Mouse (Mus musculus): ENCODE measurements around the gene Otof. TPM values are rescaled to one million over a fixed set of nuclear protein-coding genes. Genes with fewer than 3 reads are reported as not detected.

Otof gene
- polyA plus RNA-seq, 1 experiment from 2014 or later, result 0.17 TPM

DNA sequence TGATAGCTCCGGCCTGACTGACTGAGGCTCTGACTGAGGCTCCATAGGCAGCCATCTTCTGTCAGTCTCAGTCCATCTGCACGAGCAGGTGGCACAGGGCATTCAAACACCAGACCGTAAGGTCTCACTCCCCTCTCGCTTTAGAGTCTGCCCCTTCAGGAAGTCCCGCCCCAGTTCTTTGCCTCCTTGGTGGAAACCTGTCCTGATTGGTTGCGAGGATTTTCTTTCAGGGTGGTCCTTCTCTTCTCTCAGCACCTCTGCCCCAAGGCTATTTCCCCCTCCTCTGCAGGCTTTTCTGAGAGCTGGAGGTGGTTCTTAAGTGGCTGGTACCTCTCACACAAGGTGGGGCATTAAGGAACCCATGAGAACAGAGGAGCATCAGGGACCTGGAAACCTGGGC, 8.7 kb upstream of the Otof start:
- Histone ChIP-seq H3K27ac (no peak overlapping the region), H3K4me3 (no peak overlapping the region), H3K4me1 (replicated peaks) (peaks cover 35% of the 10 kb centered on the region), H3K27me3 (ENCODE audit: insufficient read depth, poor library complexity, severe bottlenecking) (peaks cover 17% of the 10 kb centered on the region), H3K36me3 (no peaks in the 10 kb centered on the region), H3K9me3 (no peaks in the 10 kb centered on the region)
- DNase-seq (ENCODE audit: low spot score), result no peak
- 53% methylated on average over 6 of the region's 6 CpGs for WGBS

DNA sequence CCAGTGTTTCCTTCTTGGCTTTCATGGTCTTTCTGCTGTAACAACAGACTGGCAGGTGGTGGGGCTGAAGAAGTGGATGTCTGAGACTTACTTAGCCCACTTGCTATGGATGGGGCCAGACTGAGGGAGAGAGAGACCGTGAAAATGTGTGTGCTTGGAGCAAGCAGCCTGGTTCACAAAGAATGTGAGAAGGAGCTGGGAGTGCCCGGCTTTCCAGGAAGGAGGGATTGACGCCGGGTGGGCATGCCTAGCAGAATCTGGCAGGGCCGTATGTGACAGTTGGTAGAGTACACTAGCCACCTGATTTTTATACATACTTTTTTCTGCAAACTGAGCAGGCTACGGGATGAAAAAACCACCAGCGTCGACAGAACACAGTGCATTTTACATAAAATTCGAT, 4.6 kb upstream of the Otof start:
- Histone ChIP-seq H3K27me3 (ENCODE audit: insufficient read depth, poor library complexity, severe bottlenecking) (peaks cover 48% of the 10 kb centered on the region), H3K4me1 (replicated peaks) (peaks cover 46% of the 10 kb centered on the region), H3K27ac (peak overlapping the region; percentile 66; the same call in 1 of the 2 replicates), H3K36me3 (no peaks in the 10 kb centered on the region), H3K4me3 (peak overlapping the region; percentile 47), H3K9me3 (no peaks in the 10 kb centered on the region)
- no peak for DNase-seq (ENCODE audit: low spot score)
- WGBS, result 35% methylated on average over 9 of the region's 9 CpGs

DNA sequence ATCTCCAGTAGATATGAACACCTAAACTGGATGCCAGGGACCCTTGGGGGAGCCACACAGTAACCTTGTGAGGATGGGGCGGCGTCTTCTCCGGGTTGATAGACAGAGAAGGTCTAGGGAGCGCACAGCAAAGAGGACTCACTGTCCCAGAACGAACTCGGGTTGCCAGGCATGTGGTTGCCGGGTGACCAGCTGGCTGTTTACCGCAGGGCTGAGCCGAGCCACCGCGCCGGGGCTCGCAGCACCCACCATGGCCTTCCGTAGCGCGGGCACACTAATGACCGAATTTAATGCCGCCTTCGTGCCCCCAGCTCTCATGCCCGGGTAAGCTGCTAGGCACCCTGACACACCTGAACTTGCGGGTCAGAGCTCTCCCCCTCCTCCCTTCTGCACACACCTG, 4.1 kb upstream of the Otof start, which contains the start of gene 1700001C02Rik:
Gene 1700001C02Rik (plus strand): TSS at position 187 of the 400 bp plus-strand sequence.
- WGBS, result 9% methylated on average over 21 of the region's 21 CpGs
- peak within 1 kb of the TSS; percentile 47 for H3K4me3 ChIP-seq
- H3K36me3 ChIP-seq, result no peaks in the 10 kb centered on the region
- H3K27me3 ChIP-seq (ENCODE audit: insufficient read depth, poor library complexity, severe bottlenecking), result peaks cover 48% of the 10 kb centered on the region
- no peaks in the 10 kb centered on the region for H3K9me3 ChIP-seq
- peak within 1 kb of the TSS; percentile 66; the same call in 1 of the 2 replicates for H3K27ac ChIP-seq
- peaks cover 46% of the 10 kb centered on the region for H3K4me1 ChIP-seq (replicated peaks)
- DNase-seq (ENCODE audit: low spot score), result peak; percentile 30

DNA sequence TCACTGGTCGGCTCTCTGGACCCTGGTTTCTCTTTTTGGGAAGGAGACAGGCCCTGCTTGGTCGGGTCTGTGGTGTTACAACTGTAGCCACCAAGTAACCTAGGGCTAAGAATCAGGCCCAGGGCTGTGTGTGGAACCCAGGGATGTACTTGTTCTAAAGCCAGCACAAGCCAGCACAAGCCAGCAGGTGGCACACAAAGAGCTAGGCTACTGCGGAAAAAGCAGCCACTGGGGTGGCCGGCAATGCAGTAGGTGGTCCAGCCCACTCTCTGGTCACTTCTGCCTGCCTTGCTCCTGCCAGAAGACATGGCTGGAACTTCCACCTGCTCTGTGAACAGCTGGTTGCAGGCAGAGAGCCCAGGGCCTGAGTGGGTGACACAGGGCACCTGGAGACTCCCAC, 1.6 kb downstream of the Otof start:
- Histone ChIP-seq H3K27me3 (ENCODE audit: insufficient read depth, poor library complexity, severe bottlenecking) (peaks cover 34% of the 10 kb centered on the region), H3K9me3 (no peaks in the 10 kb centered on the region), H3K4me1 (replicated peaks) (peaks cover 36% of the 10 kb centered on the region), H3K27ac (no peak overlapping the region; the same call in 1 of the 2 replicates), H3K36me3 (no peaks in the 10 kb centered on the region), H3K4me3 (no peak overlapping the region)
- 43% methylated on average over 4 of the region's 4 CpGs for WGBS
- DNase-seq (ENCODE audit: low spot score), result peak; percentile 27

DNA sequence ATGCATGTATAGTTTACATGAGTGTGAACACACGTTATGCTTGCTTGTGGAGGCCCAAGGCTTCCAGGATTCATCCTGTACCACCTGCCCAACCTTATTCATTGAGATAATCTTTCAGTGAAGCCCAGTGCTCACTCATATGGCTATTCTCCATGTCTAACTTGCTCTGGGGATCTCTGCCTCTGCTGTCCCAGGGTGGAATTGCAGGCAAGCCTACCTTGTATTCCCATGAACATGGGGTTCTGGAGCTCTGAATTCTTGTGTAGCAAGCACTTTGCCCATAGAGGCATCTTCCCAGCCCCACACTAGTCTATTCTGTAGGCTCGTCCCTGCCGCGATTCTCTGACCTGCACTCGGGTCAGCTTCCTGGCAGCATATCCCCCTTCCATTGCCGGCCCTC, 5.7 kb downstream of the Otof start:
- 63% methylated on average over 6 of the region's 6 CpGs for WGBS
- Histone ChIP-seq H3K9me3 (no peaks in the 10 kb centered on the region), H3K27me3 (ENCODE audit: insufficient read depth, poor library complexity, severe bottlenecking) (peaks cover 6% of the 10 kb centered on the region), H3K27ac (no peak overlapping the region), H3K4me3 (no peak overlapping the region), H3K36me3 (no peaks in the 10 kb centered on the region), H3K4me1 (replicated peaks) (peaks cover 25% of the 10 kb centered on the region)
- no peak for DNase-seq (ENCODE audit: low spot score)

DNA sequence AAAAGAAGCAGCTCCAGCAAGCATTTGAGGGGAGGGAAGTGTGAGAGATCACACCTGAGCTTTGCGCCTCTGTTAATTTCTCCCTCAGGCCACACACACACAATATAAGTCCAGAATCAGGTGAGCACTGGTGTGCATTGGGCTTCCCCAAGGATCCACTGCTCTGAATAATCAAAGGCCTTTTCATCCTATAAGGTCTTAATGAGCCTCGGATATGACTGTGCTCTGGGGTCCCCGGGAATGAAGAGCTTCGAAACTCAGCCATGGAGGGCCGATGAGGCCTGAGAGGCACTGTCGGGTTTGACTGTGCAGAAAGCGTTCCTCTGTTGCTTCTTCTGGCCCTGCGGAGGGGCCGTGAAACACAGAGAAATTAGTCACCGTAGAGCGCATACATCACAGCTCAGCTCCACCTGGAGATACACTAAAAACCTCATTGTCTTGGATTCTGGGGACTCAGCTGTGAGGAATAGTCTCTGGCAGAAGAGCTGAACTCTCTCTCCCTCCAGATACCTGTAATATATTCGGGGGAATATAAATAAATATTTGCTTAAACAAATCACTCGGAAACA, 17.3 kb downstream of the Otof start:
- 86% methylated on average over 13 of the region's 13 CpGs for WGBS
- Histone ChIP-seq H3K4me1 (replicated peaks) (no peaks in the 10 kb centered on the region), H3K27me3 (ENCODE audit: insufficient read depth, poor library complexity, severe bottlenecking) (no peaks in the 10 kb centered on the region), H3K4me3 (no peak overlapping the region), H3K9me3 (no peaks in the 10 kb centered on the region), H3K36me3 (no peaks in the 10 kb centered on the region), H3K27ac (no peak overlapping the region)
- no peak for DNase-seq (ENCODE audit: low spot score)

DNA sequence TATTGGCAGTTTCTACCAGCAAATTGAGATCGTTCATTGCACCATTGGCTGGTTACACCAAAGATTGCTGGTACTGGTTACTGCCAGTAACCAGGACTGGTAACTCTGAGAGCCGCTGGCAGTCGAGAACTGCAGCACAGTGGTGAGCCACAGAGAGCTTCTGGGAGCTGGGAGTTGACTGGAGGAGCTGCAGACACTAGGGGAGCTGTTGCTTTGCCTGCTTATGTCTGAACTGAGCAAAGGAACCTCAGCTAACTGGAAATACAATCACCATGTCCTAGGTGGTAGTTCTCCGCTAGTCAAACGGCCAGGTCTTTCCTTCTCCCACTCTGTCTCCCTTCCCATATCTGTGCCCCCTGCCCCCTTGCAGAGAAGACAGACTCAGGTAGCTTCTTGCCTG, 19.5 kb downstream of the Otof start:
- no peak for DNase-seq (ENCODE audit: low spot score)
- Histone ChIP-seq H3K27me3 (ENCODE audit: insufficient read depth, poor library complexity, severe bottlenecking) (no peaks in the 10 kb centered on the region), H3K36me3 (no peaks in the 10 kb centered on the region), H3K27ac (no peak overlapping the region), H3K4me3 (no peak overlapping the region), H3K9me3 (no peaks in the 10 kb centered on the region), H3K4me1 (replicated peaks) (no peaks in the 10 kb centered on the region)
- WGBS, result 63% methylated on average over 5 of the region's 5 CpGs

DNA sequence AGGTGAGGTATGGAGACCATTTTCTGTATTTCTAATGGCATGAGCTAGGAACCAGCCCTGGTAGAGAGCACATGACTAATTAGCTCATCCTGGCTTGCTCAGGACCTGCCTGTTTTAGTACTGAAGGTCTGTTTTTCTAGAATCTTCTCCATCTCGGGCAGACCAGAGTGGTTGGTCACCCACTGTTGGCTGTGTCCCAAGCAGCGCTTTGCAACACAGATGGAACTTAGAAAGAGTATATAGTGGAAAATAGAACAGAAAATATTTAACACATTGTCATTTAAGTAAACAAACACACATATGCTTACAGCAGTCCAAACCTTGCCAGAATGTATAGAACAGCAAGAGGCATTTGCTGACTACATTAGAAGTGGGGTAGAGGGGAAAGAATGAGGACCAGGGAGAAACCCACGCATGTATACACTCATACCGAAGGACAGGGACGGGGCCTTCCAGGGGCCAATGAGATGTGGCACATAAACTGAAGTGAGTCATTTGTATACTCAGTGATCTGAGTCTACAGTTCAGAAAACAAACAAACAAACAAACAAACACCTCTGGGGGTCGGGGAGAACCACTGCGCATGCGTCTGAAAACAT, 21.3 kb downstream of the Otof start:
- H3K9me3 ChIP-seq, result no peaks in the 10 kb centered on the region
- H3K4me1 ChIP-seq (replicated peaks), result no peaks in the 10 kb centered on the region
- 90% methylated on average over 8 of the region's 8 CpGs for WGBS
- DNase-seq (ENCODE audit: low spot score), result no peak
- H3K36me3 ChIP-seq, result no peaks in the 10 kb centered on the region
- no peak overlapping the region for H3K4me3 ChIP-seq
- no peaks in the 10 kb centered on the region for H3K27me3 ChIP-seq (ENCODE audit: insufficient read depth, poor library complexity, severe bottlenecking)
- no peak overlapping the region for H3K27ac ChIP-seq

DNA sequence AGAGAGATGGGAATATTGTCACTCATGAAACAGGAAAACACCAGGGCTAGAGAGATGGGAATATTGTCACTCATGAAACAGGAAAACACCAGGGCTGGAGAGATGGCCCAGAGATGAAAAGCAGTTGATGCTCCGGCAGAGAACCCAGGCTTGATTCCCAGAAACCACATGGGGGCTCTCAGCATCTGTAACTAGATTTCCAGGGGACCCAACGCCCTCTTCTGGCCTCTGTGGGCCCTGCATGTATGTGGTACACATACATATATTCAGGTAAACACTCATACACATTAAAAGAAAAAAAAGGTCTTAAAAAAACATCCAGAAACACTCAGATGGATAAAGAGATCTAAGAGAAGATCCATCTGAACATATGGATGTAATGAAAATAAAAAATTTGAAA, 22.8 kb downstream of the Otof start:
- no peak for DNase-seq (ENCODE audit: low spot score)
- Histone ChIP-seq H3K27me3 (ENCODE audit: insufficient read depth, poor library complexity, severe bottlenecking) (no peaks in the 10 kb centered on the region), H3K9me3 (no peaks in the 10 kb centered on the region), H3K4me3 (no peak overlapping the region), H3K36me3 (no peaks in the 10 kb centered on the region), H3K27ac (no peak overlapping the region), H3K4me1 (replicated peaks) (no peaks in the 10 kb centered on the region)
- 55% methylated on average over 2 of the region's 2 CpGs for WGBS

DNA sequence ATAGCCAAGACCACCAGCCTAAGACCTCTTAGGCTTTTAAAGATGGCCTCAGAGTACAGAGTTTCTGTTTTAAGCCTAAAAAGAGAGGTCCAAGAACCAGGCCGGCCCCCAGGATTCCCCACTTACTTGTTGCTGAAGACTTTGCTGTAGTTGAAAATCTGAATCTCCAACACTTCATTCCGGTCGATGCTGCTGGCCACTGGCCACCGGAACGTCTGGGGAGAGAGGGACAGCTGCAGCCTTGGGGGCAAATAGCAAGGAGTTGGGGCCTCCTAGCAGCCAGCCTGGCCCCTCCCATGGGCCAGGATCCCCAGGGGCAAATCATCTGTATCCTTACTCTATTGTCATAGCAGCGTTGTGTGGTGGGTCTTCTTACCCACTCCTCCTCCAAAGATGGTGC, 34.3 kb downstream of the Otof start:
- Histone ChIP-seq H3K4me1 (replicated peaks) (peaks cover 11% of the 10 kb centered on the region), H3K4me3 (no peak overlapping the region), H3K9me3 (no peaks in the 10 kb centered on the region), H3K27me3 (ENCODE audit: insufficient read depth, poor library complexity, severe bottlenecking) (no peaks in the 10 kb centered on the region), H3K36me3 (no peaks in the 10 kb centered on the region), H3K27ac (no peak overlapping the region)
- WGBS, result 83% methylated on average over 6 of the region's 6 CpGs
- no peak for DNase-seq (ENCODE audit: low spot score)

DNA sequence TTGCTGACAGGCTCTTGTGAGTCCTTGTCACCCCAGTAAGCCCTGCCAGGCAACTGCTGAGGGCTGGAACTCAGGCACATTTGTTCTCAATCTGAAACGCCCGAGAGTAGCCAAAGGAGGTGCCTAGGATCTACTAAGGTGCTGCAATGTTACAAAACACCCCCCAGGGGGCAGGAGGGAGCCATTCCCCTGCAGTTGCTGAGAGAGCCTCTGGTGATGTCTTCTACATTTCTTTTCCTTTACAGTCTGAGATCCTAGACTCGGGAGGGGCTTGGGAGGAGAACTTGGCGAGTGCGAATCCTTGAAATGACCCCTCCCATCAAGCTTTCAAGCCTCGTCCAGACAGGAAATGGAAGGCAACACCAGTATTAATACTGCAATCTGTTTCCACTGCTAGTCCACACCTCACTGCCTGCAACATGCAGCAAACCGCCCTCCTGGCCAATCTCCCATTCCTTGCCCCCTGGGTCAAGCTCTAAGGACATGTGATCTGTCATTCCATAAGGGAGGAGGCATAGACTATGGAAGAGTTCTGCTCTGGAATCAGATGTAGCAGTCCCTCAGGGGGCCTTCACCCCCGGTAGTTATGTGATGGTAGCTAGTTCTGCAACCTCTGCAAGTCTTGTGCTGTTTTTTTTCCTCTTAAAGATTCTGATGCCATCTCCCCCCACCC, 38.0 kb downstream of the Otof start:
- Histone ChIP-seq H3K27ac (no peak overlapping the region), H3K4me3 (no peak overlapping the region), H3K4me1 (replicated peaks) (peaks cover 11% of the 10 kb centered on the region), H3K36me3 (no peaks in the 10 kb centered on the region), H3K27me3 (ENCODE audit: insufficient read depth, poor library complexity, severe bottlenecking) (0 out of 2 replicates have a peak, but pooled peaks cover 3% of the 10 kb centered on the region), H3K9me3 (no peaks in the 10 kb centered on the region)
- 27% methylated on average over 8 of the region's 8 CpGs for WGBS
- DNase-seq (ENCODE audit: low spot score), result peak; percentile 49

DNA sequence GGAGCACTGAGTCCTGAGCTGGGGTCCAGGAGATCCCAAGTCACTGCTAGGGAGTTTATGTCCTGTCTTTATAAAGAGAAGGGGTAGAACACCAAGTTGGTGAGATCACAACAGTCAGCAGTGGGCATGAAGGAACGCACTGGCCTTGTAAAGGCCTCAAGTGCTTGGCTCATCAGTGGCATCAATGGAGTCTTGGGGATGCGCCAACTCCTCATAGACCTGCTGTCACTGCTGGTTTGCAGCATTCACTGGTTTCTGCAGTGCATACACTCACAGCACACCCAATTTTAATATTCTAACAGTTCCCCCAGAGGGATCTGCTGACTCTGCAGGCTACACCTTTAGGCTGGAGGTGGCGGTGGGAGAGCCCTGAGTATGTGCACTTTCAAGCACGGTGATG, 38.6 kb downstream of the Otof start:
- Histone ChIP-seq H3K4me3 (no peak overlapping the region), H3K27ac (no peak overlapping the region), H3K36me3 (no peaks in the 10 kb centered on the region), H3K9me3 (no peaks in the 10 kb centered on the region), H3K4me1 (replicated peaks) (peaks cover 11% of the 10 kb centered on the region), H3K27me3 (ENCODE audit: insufficient read depth, poor library complexity, severe bottlenecking) (0 out of 2 replicates have a peak, but pooled peaks cover 3% of the 10 kb centered on the region)
- DNase-seq (ENCODE audit: low spot score), result no peak
- 82% methylated on average over 4 of the region's 4 CpGs for WGBS

DNA sequence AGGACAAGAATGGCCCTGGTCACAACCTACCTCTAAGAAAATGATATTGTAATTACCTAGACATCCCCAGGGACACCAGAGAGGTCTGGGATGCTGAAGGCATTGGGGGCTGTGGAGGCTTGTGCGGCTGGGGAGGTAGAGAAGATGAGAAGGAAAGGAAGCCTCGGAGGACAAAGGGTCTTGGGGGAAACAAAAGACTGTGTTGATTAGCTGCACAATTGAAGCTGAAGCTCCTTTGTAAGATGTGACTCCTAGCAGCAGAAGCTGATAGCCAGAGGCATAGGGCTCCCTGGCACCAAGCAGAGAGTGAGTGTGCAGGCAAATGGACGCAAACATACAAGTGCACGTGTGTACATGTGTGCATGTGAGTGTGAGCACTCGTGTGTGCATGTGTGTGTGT, 45.1 kb downstream of the Otof start:
- 32% methylated on average over 5 of the region's 5 CpGs for WGBS
- Histone ChIP-seq H3K9me3 (no peaks in the 10 kb centered on the region), H3K27ac (peak overlapping the region; percentile 53; the same call in 1 of the 2 replicates), H3K4me3 (no peak overlapping the region), H3K27me3 (ENCODE audit: insufficient read depth, poor library complexity, severe bottlenecking) (peaks cover 8% of the 10 kb centered on the region; the same call in 1 of the 2 replicates), H3K4me1 (replicated peaks) (peaks cover 16% of the 10 kb centered on the region), H3K36me3 (no peaks in the 10 kb centered on the region)
- no peak for DNase-seq (ENCODE audit: low spot score)

Measured in hindbrain, embryonic 10.5 days (tissue).